Mouse (Mus musculus): ENCODE measurements around the gene Ccno. TPM values are rescaled to one million over a fixed set of nuclear protein-coding genes. Genes with fewer than 3 reads are reported as not detected.

Ccno gene
- 0.78 and 1.4 TPM in 2 replicates for polyA plus RNA-seq (2015; fragmentation: Nextera tagmentation; extraction: Ambion mirVana)

DNA sequence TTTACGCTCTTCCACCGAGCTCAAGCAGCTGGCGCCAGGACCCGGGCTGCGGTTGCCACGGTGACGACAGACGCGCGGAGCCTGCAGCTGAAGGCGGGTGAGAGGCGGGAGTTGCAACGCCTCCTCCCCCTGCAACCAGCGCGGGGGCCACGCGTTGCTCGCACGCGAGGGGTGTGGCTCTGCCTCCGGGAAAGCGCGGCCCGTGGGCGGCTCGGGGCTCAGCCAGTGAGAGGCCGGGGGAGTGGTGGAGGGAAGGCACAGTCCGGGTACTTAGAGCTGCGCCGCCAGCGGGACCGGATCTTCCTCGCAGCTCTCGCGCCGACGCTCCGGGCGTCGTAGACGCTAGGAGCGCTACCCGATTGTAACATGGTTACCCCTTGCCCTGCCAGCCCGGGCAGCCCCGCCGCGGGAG lies at the start of gene Ccno:
TSS of gene Ccno (plus strand) at position 271 of the 412 bp plus-strand sequence.
- no peak within 1 kb of the TSS for H3K27ac ChIP-seq
- H3K4me3 ChIP-seq, result peak within 1 kb of the TSS; percentile 66
- H3K9ac ChIP-seq, result peak within 1 kb of the TSS; percentile 56
- peaks cover 40% of the 10 kb centered on the region for H3K4me1 ChIP-seq (replicated peaks)
- WGBS, result under 1% methylated on average over 47 of the region's 47 CpGs
- H3K9me3 ChIP-seq (replicated peaks), result no peaks in the 10 kb centered on the region
- peak; percentile 98 for ATAC-seq (replicated peaks; ENCODE audit: insufficient number of reproducible peaks, insufficient read depth, low FRiP score, low read depth)
- peaks cover 81% of the 10 kb centered on the region for H3K27me3 ChIP-seq
- H3K4me2 ChIP-seq, result peak within 1 kb of the TSS; percentile 100
- H3K36me3 ChIP-seq, result no peaks in the 10 kb centered on the region

DNA sequence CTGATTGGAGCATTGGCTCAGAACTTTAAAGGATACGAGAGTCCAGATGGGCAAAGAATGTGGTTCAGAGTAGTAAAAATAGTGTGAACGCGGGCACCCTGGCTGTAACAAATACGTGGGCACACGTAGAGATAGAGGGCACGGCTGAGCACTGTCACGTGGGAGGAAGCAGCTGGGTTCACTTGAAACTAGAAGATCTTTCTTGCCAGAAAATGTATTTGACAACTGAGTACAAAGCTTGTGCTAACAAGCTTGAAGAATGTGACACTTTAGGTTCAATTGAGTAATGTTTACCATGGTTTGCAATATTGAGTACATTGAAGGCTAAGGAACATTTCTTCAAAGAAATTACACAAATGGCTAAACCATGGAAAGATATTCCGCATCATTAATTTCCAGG lies 49.5 kb upstream of the Ccno start:
- Histone ChIP-seq H3K36me3 (peaks cover 29% of the 10 kb centered on the region), H3K4me3 (no peak overlapping the region), H3K4me2 (no peak overlapping the region), H3K9ac (no peak overlapping the region), H3K9me3 (replicated peaks) (no peaks in the 10 kb centered on the region), H3K4me1 (replicated peaks) (no peaks in the 10 kb centered on the region), H3K27ac (no peak overlapping the region), H3K27me3 (no peaks in the 10 kb centered on the region)
- 88% methylated on average over 8 of the region's 8 CpGs for WGBS
- no peak for ATAC-seq (replicated peaks; ENCODE audit: insufficient number of reproducible peaks, insufficient read depth, low FRiP score, low read depth)

DNA sequence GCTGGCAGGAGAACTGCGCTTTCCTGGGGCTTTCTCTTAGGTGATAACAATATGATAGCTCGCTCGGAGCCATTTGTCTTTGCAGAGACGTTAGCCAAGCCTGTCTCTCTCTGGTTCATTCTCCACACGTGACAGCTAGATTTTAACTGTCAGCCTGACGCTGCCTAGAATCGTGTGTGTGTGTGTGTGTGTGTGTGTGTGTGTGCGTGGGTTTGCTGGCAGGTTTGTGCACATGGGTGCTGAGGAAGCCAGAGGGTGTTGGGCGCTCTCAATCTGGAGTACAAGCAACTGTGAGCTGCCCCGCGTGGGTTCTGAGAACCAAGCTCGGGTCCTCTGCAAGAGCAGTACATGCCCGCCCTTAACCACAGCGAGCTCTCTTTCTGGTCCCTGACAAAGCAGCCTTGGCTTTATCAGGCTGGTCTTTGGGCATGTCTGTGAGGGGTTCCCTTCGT lies 45.7 kb upstream of the Ccno start:
- H3K4me2 ChIP-seq, result peak overlapping the region; percentile 17; the same call in 1 of the 2 replicates
- WGBS, result 33% methylated on average over 15 of the region's 15 CpGs

DNA sequence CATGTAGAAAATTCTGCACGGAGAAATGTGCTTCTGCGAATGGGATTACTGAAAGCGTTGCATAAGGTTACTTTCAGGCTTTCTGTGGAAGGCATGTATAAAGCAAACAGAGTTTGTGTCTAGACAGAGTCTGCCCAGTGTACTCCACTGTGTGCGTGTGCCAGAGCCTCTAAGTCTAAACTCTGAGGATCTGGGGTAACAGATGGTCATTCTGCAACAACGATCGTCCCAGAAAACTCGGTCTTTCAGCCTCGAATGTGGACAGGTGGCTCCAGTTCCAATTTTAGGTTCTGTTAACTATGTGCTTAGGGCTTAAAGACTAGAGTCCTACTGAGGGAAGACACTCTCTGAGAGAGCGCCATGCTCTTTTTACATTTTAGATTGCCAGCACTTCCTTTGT lies 42.3 kb upstream of the Ccno start:
- H3K27me3 ChIP-seq, result no peaks in the 10 kb centered on the region
- no peaks in the 10 kb centered on the region for H3K4me1 ChIP-seq (replicated peaks)
- H3K9ac ChIP-seq, result no peak overlapping the region
- 95% methylated on average over 9 of the region's 9 CpGs for WGBS
- no peak overlapping the region for H3K4me2 ChIP-seq
- no peak for ATAC-seq (replicated peaks; ENCODE audit: insufficient number of reproducible peaks, insufficient read depth, low FRiP score, low read depth)
- no peak overlapping the region for H3K27ac ChIP-seq
- H3K36me3 ChIP-seq, result peaks cover 36% of the 10 kb centered on the region
- H3K9me3 ChIP-seq (replicated peaks), result no peaks in the 10 kb centered on the region
- no peak overlapping the region for H3K4me3 ChIP-seq

More for the DNA sequence above, 45.7 kb upstream of the Ccno start:
- no peaks in the 10 kb centered on the region for H3K9me3 ChIP-seq (replicated peaks)
- no peak for ATAC-seq (replicated peaks; ENCODE audit: insufficient number of reproducible peaks, insufficient read depth, low FRiP score, low read depth)
- H3K4me3 ChIP-seq, result no peak overlapping the region
- H3K27ac ChIP-seq, result no peak overlapping the region
- no peaks in the 10 kb centered on the region for H3K4me1 ChIP-seq (replicated peaks)
- H3K27me3 ChIP-seq, result no peaks in the 10 kb centered on the region
- H3K9ac ChIP-seq, result no peak overlapping the region
- H3K36me3 ChIP-seq, result peaks cover 22% of the 10 kb centered on the region

DNA sequence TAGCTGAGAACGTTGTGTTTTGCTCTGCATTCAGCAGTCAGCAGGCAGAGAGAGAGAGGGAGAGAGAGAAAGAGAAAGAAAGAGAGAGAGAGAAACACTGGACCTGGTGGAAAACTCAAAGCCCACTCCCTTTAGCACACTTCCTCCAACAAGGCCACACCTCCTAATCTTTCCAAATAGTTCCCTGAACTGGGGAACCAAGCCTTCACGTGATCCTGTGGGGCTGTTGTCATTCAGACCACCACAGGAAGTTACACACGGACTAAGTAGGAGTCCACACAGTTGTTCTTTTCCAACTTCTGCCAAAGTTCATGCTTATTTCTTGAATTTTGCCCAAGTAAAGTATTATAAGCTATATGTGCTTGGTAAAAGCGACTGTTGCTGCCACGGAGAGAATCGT lies 41.7 kb upstream of the Ccno start:
- peaks cover 37% of the 10 kb centered on the region for H3K36me3 ChIP-seq
- ATAC-seq (replicated peaks; ENCODE audit: insufficient number of reproducible peaks, insufficient read depth, low FRiP score, low read depth), result no peak
- H3K4me3 ChIP-seq, result no peak overlapping the region
- H3K27ac ChIP-seq, result no peak overlapping the region
- no peak overlapping the region for H3K9ac ChIP-seq
- H3K9me3 ChIP-seq (replicated peaks), result no peaks in the 10 kb centered on the region
- no peaks in the 10 kb centered on the region for H3K27me3 ChIP-seq
- WGBS, result 82% methylated on average over 6 of the region's 6 CpGs
- H3K4me2 ChIP-seq, result no peak overlapping the region
- H3K4me1 ChIP-seq (replicated peaks), result no peaks in the 10 kb centered on the region

DNA sequence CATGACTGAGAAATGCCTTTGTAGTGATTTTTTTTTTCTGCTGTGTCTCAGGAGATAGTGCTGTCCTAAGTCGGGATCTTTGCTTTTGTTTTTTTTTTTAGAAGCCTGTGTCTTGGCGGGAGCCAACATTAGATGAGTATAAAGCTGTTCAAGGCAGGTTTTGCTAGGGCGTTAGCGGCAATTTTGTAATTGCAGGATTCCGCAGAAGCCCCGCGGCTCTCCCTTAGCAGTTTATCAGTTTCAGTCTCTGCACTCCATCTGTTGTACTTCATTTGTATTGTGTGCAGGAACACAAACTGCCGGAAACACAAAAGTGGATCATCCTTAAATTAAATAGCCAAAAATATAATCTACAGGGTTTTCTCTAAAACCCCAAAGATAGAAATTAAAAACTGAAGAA lies 33.5 kb upstream of the Ccno start:
- peaks cover 24% of the 10 kb centered on the region for H3K36me3 ChIP-seq
- no peaks in the 10 kb centered on the region for H3K4me1 ChIP-seq (replicated peaks)
- H3K9ac ChIP-seq, result no peak overlapping the region
- H3K9me3 ChIP-seq (replicated peaks), result no peaks in the 10 kb centered on the region
- ATAC-seq (replicated peaks; ENCODE audit: insufficient number of reproducible peaks, insufficient read depth, low FRiP score, low read depth), result no peak
- no peak overlapping the region for H3K4me3 ChIP-seq
- H3K27me3 ChIP-seq, result no peaks in the 10 kb centered on the region
- no peak overlapping the region for H3K4me2 ChIP-seq
- no peak overlapping the region for H3K27ac ChIP-seq
- WGBS, result 90% methylated on average over 8 of the region's 8 CpGs

DNA sequence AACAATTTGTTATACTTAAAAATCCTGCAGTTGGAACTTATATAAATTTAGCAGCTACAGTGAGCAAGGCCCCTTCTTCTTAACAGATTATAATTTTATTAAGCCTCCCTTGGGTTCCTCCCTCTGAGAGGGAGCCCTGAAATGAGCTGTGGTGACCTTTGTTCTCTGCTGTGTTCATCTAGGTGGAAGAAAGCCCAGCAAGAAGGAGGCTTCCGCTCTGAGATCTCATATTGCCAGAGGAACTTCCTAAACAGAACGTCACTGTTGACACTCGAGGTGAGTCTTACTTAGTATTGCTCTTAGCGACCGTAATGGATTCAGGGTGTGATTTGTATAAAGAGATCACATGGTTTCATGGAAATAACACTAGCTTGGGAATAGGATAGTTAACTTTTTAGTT lies 24.5 kb upstream of the Ccno start:
- H3K4me3 ChIP-seq, result no peak overlapping the region
- H3K4me1 ChIP-seq (replicated peaks), result no peaks in the 10 kb centered on the region
- no peak overlapping the region for H3K4me2 ChIP-seq
- H3K36me3 ChIP-seq, result peaks cover 45% of the 10 kb centered on the region
- no peaks in the 10 kb centered on the region for H3K27me3 ChIP-seq
- no peak overlapping the region for H3K9ac ChIP-seq
- 87% methylated on average over 5 of the region's 5 CpGs for WGBS
- no peaks in the 10 kb centered on the region for H3K9me3 ChIP-seq (replicated peaks)
- ATAC-seq (replicated peaks; ENCODE audit: insufficient number of reproducible peaks, insufficient read depth, low FRiP score, low read depth), result no peak
- no peak overlapping the region for H3K27ac ChIP-seq

DNA sequence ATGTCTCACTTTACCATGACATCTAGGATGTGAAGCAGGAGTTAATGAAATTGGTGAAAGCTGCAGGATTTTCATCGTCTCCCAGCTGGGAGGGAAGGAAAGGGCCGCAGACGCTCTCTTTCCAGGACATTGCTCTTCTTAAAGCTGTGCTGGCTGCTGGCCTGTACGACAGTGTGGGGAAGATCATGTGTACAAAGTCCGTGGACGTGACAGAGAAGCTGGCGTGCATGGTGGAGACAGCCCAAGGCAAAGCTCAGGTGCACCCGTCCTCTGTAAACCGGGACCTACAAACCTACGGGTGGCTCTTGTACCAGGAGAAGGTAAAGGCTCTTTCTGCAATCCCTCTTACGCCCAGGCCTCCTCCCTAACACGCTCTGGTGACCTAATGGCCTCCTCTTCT lies 23.2 kb upstream of the Ccno start:
- no peak overlapping the region for H3K27ac ChIP-seq
- H3K27me3 ChIP-seq, result no peaks in the 10 kb centered on the region
- peaks cover 47% of the 10 kb centered on the region for H3K36me3 ChIP-seq
- no peak overlapping the region for H3K4me2 ChIP-seq
- ATAC-seq (replicated peaks; ENCODE audit: insufficient number of reproducible peaks, insufficient read depth, low FRiP score, low read depth), result no peak
- no peaks in the 10 kb centered on the region for H3K9me3 ChIP-seq (replicated peaks)
- H3K4me1 ChIP-seq (replicated peaks), result no peaks in the 10 kb centered on the region
- H3K9ac ChIP-seq, result no peak overlapping the region
- H3K4me3 ChIP-seq, result no peak overlapping the region
- 89% methylated on average over 12 of the region's 12 CpGs for WGBS

DNA sequence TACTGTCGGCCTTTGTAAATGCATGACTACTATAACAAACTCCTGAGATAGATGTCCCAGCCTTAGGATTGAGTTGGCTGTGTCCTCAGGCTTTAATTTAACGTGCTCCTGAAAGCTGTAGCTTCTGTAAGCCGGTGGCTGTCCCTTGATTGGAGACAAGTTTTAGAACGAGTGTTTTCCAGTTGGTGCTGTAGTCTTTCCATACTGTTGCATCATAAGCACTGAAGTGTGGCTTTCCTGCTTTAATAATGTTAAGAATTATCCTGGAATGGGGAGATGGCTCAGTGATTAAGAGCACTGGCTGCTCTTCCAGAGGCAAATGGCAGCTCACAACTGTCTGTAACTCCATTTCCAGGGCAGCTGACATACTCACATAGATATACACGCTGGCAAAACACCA lies 20.3 kb upstream of the Ccno start:
- 90% methylated on average over 5 of the region's 5 CpGs for WGBS
- H3K9ac ChIP-seq, result no peak overlapping the region
- no peak for ATAC-seq (replicated peaks; ENCODE audit: insufficient number of reproducible peaks, insufficient read depth, low FRiP score, low read depth)
- H3K27ac ChIP-seq, result no peak overlapping the region
- H3K27me3 ChIP-seq, result no peaks in the 10 kb centered on the region
- H3K4me2 ChIP-seq, result no peak overlapping the region
- H3K9me3 ChIP-seq (replicated peaks), result no peaks in the 10 kb centered on the region
- H3K4me1 ChIP-seq (replicated peaks), result no peaks in the 10 kb centered on the region
- H3K36me3 ChIP-seq, result peaks cover 43% of the 10 kb centered on the region
- no peak overlapping the region for H3K4me3 ChIP-seq

DNA sequence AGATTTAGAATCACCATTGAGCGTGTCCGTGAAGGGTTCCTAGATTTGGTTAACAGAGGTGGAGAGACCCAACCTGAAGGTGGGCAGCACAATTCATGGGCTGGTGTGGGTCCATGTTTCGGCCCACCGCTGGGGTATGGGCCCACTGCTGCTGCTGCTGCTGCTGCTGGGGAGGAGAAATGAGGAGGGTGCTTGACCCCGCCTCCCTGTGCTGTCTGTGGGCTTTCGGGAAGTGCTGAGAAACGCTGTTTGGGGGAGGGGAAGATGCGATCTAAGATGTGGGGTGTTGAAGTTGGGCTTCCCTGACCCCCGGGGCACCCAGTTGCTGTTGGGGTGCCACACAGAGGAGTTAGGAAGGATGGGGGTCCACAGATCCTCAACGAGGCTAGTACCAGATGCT lies 10.9 kb upstream of the Ccno start:
- H3K9ac ChIP-seq, result no peak overlapping the region
- H3K27ac ChIP-seq, result no peak overlapping the region
- H3K4me1 ChIP-seq (replicated peaks), result no peaks in the 10 kb centered on the region
- H3K4me2 ChIP-seq, result no peak overlapping the region
- H3K27me3 ChIP-seq, result peaks cover 29% of the 10 kb centered on the region
- no peak overlapping the region for H3K4me3 ChIP-seq
- no peak for ATAC-seq (replicated peaks; ENCODE audit: insufficient number of reproducible peaks, insufficient read depth, low FRiP score, low read depth)
- 38% methylated on average over 10 of the region's 10 CpGs for WGBS
- H3K9me3 ChIP-seq (replicated peaks), result no peaks in the 10 kb centered on the region
- H3K36me3 ChIP-seq, result no peaks in the 10 kb centered on the region

DNA sequence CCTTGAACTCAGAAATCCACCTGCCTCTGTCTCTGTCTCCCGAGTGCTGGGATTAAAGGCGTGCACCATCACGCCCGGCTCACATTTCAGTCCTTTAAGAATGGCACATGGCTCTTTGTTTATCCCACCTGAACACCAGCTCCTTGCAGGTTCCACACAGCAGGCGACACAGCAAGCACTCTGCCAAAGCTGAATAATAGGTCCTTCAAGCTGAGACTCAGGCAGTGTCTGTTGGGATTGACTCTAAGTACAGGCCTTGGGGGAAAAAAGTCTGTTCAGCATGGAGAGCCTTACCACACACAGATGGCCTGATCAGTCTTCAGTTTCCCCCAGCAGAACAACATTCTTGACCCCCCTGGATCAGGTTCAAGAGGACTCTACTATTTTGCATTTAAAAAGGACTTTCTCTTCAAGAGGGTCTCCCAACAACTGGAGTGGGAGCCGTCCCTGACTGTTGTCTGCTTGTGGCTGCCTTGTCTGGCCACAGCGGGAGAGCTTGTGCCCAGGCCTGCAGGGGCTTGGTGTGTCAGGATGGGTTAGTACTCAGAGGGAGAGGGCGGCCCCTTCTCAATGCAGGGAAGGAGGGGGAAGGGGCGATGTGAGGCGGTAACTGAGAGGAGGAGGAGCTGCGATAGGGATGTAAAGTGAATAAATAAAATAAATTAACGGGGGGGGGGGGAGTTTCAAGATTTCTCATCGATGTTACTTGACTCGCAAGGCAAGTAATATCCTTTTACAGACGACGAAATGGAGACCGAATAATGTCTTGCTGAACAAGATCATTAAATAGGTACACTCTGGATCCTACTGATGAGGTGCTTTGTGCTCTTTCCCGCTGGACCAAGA lies 1.8 kb upstream of the Ccno start:
- 14% methylated on average over 18 of the region's 18 CpGs for WGBS
- no peak for ATAC-seq (replicated peaks; ENCODE audit: insufficient number of reproducible peaks, insufficient read depth, low FRiP score, low read depth)
- Histone ChIP-seq H3K36me3 (no peaks in the 10 kb centered on the region), H3K9me3 (replicated peaks) (no peaks in the 10 kb centered on the region), H3K9ac (no peak overlapping the region), H3K27ac (no peak overlapping the region), H3K27me3 (peaks cover 73% of the 10 kb centered on the region), H3K4me3 (no peak overlapping the region), H3K4me2 (no peak overlapping the region), H3K4me1 (replicated peaks) (peaks cover 40% of the 10 kb centered on the region)

DNA sequence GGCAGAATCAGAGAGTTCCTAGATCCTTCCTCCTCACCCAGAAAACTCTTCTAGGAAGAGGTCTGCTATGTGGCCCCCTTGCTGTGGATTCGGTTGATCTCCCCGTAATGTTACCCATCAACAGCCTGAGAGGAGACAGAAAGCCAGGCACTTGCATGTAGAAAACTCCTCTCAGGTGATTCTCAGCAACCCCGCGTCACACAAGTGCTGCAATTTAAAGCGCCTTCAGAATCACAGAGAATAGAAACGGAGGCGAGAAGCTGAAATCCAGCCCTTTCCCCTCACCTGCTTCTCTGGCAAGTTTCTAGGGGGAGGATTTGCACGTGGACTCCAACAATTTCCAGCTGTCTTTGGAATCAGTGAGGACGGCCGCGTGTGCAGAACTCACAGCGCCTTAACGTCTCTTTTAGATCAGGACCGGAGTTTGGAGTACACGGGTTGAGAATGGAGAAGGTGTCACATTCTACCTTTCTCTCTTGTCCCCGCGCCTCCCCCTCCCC lies 1.1 kb upstream of the Ccno start:
- WGBS, result 2% methylated on average over 17 of the region's 17 CpGs
- H3K36me3 ChIP-seq, result no peaks in the 10 kb centered on the region
- peaks cover 40% of the 10 kb centered on the region for H3K4me1 ChIP-seq (replicated peaks)
- no peak overlapping the region for H3K27ac ChIP-seq
- H3K4me2 ChIP-seq, result peak overlapping the region; percentile 100
- H3K27me3 ChIP-seq, result peaks cover 75% of the 10 kb centered on the region
- no peak for ATAC-seq (replicated peaks; ENCODE audit: insufficient number of reproducible peaks, insufficient read depth, low FRiP score, low read depth)
- peak overlapping the region; percentile 66; the same call in 1 of the 2 replicates for H3K4me3 ChIP-seq
- H3K9me3 ChIP-seq (replicated peaks), result no peaks in the 10 kb centered on the region
- no peak overlapping the region for H3K9ac ChIP-seq

Measured in heart, embryonic 15.5 days (tissue).